Mouse (Mus musculus) G1E-ER4 (cell line): ENCODE data around the gene Sh2d6. TPM values are rescaled to one million over a fixed set of nuclear protein-coding genes. Genes with fewer than 3 reads are reported as not detected.

Source experiments
- GATA1 ChIP-seq: IDR thresholded peaks from one replicate; pipeline ENCODE4 v1.8.0; 2012; ENCODE audit warnings: low read length, inconsistent platforms
- polyA plus RNA-seq: library from polyadenylated mRNA; stranded (reverse); fragments of >175 nt; gene quantifications from 2 replicates; pipeline ENCODE4 v1.2.3, GENCODE M21; 2012

Sh2d6 gene
- polyA plus RNA-seq, 1 experiment = not detected

DNA sequence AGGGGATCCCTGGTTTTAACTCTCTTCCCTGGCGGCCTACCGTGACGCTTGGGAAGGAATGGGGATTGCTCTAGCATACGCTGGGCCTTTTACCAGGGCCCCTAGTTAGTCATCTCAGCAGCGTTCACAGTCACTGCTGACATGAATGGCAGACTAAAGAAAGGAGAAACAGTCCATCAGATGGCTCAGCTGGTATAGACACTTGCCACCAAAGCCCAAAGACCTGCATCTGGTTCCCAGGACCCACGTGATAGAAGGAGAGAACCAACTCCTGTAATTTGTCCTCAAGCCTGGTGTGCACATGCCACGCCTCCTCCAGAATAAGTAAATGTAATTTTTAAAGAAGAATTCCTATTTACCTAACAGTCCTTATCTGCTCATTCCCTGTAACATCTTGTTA, 23.9 kb upstream of the Sh2d6 start:
- TF ChIP-seq GATA1 = no peak

DNA sequence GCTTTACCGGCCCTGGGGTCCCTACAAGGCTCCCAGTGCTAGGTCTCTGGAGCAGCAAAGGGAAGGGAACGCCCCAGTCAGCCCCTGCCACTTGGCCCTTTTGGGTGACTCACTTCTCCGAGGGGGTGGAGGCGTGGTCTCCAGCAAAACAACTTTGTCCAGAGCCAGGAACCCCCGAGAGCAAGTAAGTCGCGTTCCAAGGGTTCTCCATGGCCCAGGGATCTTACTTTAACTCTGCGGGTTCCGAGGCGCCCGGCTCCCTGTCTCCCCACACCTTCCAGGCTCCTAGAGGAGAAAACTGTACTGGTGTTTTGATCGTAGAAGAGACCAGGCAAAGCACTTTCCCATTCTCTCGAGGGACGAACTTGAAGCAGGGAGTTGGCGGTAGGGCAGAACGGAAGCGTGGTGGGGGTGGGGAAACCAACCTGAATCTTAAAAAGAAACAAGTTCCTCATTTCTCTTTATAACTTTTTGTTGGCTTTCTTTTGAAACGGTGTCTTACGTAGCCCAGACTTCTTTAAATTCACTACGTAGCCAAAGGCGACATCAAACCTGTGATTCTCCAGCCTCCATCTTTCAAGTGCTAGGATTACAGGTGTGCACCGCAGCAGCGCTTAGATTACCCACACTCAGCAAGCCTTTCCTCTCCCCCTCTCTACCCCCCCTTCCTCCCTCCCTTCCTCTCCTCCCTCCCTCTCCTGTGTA, 22.9 kb upstream of the Sh2d6 start, which contains the start of gene Capg:
Gene Capg, plus strand, starts transcription at position 109 of the 705 bp plus-strand sequence.
- no peak for TF ChIP-seq GATA1

DNA sequence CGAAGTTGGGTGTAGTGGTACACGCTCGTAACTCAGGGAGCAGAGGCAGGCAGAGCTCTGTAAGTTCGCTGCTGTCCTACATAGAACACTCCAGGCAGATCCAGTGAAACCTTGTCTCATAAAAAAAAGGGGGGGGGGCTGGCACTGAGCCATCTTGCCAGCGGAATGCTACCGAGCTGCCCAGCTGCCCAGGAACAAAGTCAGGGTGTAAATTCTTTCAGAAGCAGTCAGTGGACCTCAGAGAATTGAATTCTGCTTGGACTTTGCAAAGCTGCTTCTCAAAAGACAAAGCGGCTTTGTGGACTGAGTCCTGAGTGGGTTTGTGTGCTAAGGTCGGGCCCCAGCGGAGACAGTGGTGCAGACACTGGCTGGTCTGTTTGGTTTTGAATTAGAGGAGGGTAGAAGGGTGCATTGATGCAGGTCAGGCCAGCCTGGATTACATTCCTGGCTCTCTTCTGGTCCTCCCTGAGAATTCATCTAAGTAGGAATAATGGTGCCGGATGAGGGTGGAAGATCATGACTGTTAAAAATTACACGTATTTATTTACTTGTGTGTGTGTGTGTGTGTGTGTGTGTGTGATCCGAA, 21.9 kb upstream of the Sh2d6 start:
- TF ChIP-seq GATA1 = no peak

DNA sequence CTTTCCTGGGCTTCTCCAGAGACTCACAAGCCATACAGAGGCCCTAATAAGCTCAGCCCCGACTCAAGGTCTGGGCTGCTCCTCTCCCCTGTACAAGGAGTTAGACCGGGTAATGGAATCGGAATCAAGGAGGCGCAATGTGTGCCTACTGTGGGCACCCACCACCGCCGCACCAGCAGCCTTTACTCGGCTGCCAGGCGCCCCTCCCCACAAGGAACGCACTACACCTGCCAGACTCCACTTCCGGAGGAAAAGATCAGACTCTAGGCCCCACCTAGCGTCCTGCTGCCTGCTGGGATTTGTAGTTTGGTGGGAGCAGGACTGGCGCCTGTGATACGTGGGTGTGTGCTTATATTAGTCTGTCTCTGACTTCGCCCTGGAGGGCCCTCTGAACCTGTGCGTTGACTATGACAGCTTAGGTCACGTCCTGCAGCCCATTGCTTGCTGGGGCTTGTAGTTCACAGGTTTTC, 17.1 kb upstream of the Sh2d6 start:
- TF ChIP-seq GATA1 = no peak

DNA sequence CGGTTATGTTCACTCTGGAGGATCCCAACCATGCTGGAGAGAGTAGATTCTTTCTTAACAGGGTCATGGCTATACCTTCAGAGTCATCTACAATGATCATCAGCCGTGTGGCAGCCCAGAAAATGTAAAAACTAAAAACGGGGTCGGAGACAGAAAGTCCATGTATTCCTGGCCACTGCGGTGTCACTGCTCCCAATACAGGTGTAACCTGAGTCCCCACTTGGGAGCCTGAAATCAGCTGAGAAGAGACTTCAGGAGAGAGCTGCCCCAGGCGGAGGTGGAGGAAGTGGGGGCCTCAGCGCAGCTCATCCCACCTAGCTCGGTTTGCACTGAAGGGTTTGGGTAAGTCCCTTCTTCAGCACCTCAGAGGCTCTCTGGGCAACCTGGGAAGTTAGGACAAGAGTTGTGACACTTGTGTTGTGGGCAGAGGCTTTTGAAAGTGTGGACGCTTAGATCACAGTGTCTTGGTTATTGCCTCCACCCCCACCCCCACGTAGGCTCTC, 16.5 kb upstream of the Sh2d6 start:
- no peak for TF ChIP-seq GATA1

DNA sequence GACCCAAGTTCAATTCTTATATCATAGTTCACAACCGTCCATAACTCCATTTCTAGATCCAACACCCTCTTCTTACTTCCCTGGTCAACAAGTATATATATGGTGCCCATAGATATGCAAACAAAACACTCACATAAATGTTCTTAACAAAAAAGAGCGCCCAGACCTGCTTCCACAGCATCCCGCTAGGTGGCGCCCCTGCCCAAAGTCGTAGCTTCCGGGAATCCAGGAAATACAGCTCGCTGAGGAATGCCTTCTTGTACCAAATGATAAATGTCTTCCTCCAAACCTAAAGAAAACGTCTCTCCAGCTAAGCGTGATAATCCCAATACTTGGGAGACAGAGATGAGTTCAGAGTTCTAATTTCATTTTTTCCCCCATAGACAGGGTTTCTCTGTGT, 13.7 kb upstream of the Sh2d6 start:
- no peak for TF ChIP-seq GATA1

DNA sequence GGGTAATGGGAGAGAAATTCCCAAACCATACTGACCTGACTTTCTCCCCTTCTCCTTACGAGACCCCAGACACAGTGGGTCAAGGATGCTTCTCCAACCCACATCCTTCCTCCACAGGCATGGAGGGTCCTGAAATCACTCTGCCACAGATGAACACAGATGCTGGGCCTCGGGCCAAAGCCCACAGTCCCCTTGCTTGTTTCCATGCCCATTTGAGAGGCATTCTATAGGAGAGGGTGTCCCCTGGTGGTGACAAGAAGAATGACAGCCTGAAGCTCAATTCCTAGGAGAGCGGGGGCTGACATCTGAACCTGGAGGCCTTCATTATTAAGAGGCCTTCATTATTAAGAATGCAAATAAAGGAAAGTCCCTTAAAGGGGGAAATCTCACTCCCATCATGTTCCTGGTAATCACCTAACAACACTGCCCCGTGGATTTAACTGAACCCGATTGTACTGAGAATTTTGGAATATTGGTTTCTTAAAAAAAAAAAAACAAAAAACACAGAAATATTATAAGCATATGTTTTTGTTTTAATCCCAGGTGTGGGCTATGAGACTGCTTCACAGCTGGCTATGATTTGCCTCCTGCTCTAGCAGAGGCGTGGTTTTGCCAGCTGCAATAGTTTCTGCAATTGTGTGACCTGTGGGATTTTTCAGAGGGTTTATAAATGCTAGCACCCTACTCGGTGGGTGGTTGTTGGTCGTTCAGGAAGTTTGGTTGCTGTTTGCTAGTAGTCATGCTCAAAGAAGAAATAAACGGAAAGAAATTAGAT, 12.7 kb upstream of the Sh2d6 start:
- TF ChIP-seq GATA1 = no peak

DNA sequence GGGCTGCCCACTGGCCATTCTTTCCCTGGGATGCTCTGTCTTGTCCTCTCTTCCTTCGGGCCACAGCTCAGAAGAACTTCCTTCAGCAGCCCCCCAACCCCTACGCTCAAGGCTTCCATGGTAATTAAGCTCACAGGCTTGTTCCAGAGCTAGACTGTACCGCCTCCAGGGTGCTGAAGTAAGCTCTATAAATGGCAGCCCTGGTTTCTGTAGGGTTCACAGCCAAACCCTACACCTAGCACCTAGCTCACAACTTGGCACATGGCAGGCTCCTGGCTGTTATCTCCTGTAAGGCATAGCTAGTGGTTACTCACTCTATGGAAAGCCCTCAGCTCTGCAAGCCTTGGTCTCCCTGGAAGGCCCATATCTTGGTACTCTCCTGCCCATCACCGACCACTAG, 11.1 kb upstream of the Sh2d6 start:
- no peak for TF ChIP-seq GATA1

DNA sequence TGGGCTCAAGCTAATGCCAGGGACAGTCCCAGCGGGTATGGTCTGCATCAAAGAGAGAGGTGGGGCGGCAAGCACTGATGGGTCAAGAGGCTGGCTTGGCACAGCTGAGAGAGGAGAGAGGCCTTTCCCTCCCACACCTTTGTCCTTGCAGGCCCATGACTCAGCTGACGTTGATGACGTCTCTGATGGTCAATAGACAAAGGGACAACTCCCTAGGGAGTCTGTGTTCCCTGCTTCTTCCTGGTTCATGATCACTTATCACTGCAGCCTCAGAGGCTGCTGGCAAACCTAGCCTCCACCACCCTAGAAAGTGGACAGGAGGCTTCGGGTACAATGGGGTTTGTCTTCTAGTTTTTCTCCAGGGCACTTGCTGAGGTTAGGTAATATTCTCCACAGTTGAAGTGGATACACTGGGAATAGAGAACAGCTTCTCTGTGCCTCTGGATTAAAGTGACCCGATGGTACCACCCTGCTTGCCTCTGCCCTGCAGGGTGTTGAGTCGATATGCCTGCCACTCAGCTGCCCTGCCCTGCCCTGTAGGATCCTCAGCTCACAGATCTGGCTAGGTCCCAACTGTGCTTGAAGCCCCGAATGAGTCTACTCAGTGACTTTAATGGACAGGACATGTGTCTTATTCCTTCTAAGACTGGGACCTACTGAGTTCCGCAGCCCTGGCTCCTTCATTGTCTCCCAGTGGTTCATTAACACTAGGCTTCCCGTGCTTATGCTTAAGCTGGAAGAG, 7.1 kb upstream of the Sh2d6 start:
- no peak for TF ChIP-seq GATA1

DNA sequence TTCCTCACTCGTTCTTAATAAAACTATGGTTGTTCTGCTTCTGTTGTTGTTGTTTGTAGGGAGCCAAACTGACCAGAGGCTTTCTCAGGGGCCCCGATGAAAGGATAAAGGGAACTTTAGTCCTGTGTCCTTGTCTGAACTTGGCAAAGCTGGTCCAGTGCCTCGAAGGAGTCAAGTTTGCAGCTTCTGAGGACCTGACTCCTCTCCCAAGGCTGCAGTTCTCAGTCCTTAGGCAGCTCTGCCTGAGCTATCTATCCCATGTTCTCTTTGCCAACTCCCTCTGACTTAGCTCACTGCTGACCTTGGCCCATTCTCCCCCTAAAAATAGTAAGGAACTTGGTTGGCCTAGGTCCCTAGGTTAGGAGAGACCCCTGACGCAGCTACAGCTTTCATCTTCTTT, 5.6 kb upstream of the Sh2d6 start:
- no peak for TF ChIP-seq GATA1

DNA sequence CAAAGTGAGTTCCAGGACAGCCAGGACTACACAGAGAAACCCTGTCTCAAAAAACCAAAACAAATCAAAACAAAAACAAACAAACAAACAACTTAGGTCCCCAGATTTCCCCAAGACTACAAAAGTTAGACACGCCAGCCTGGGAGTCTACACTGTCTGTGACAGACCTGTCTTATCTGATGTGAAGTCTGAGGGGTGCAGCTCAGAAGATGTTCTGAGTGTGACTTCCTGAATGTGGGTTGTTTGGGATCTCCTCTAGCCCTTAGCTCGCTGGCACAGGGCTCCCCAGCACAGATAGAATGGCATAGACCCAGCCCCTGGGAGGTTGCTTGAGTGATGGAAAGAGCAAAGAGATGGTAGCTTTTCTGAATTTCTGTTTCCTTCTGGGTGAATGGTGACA, 2.7 kb upstream of the Sh2d6 start:
- no peak for TF ChIP-seq GATA1

DNA sequence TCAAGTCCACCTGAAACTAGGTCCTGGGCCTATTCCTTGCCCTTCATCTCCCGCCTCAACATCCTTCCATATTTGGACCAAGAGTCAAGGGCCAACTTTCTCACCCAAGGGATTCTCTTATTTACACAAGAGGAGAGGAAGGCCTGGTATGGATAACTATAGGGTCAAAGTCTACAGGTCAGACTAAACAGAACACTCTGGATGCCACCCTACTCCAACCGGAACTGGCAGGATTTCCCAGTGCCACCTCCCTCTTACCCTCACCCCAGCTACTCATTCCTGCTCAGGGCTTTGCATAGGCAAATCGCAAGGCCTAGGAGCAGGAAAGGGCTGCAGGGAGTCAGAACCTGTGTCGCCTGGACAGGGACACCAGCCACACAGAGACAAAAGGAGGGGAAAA, 1.7 kb upstream of the Sh2d6 start:
- TF ChIP-seq GATA1 = no peak

DNA sequence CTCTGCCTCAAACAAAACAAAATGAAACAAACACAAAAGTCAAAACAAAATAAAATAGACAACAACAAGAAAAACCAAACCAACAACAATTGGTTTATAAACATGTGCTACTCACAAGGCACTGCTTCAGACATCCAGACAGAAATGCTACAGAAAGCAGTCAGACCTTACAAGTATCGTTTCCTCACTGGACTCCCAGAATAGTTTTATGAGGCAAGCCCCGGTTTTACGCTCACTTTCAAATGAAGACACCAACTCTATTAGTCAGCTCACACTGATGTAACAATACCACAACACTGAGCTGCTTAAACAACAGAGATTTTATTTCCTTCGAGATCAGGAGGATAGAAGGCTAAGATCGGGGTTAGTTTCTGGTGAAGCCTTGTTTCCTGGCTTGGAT, 781 bp upstream of the Sh2d6 start:
- no peak for TF ChIP-seq GATA1

DNA sequence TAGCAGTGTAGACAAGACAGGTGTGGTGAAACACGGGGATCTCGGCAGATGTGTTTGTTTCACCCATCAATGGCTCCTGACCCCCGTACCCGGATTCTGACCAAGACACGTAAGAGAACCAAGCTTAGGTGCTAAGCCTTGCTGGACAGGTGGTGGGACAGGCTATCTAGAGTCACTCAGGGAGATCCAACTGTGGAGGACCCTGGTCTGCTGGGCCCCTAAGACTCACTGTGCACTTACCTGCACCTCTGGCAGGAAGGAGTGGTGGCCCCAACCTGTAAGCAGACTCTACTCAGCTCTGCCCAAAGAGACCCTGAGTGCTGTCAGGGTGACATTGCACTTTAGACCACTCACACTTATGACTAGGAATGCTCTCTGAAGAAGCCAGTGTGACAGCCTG, 603 bp downstream of the Sh2d6 start:
- TF ChIP-seq GATA1 = no peak

DNA sequence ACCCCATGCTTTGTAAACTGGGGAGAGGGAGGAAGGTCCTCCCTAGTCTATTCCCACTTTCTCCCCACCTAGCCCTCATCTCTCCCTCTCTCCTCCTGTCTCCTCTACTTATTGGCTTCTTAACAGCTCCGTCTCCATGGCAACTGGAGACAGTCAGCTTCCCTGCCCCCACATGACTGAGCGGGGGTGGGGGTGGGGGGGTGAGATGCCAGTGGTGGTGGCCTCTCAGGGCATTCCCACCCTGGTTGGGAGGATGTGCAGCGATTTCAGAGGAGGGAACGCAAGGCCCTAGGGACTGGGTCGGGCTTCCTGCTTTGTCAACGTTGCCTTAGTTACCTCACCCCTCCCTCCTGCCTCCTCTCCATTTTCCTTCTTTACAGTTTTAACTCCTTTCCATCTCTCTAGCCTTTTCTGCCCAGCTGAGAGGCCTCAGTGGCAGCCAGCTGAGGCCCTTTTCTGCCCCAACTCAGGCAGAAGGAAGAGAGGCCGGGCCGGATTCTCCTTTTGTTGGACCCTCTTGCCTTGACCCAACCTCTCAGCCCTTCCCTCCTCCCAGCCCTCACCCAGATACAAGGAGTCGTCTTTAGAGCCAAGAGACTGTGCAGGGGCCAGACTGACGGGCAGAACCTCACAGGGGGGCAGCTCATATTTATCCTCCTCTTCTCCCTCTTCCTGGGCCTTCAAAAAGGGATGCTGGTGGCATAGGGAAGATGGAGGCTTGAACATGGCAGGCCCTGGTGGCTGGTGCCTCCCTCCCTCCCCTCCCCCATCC, 1.4 kb downstream of the Sh2d6 start:
- no peak for TF ChIP-seq GATA1
